Mouse (Mus musculus) macrophage (primary cell): ENCODE data around the gene Figla. TPM values are rescaled to one million over a fixed set of nuclear protein-coding genes. Genes with fewer than 3 reads are reported as not detected.
"Not testable (repeated sequence)": the region's sequence is repeated elsewhere in the genome, so short reads cannot be mapped to it uniquely, and the experiment has no call there.

Source experiments
- H3K27ac ChIP-seq: fragments of 350-480 bp; formaldehyde crosslinking; 2 replicates; pipeline ENCODE4 v1.9.0; 2021
- H3K36me3 ChIP-seq: fragments of 350-480 bp; formaldehyde crosslinking; 2 replicates; pipeline ENCODE4 v1.9.0; 2021; ENCODE audit errors: inconsistent target
- H3K4me3 ChIP-seq: fragments of 350-480 bp; formaldehyde crosslinking; 2 replicates; pipeline ENCODE4 v1.9.0; 2021; ENCODE audit errors: inconsistent target
- H3K79me2 ChIP-seq: fragments of 350-480 bp; formaldehyde crosslinking; 2 replicates; pipeline ENCODE4 v1.9.0; 2021; ENCODE audit errors: inconsistent target
- WGBS: methylation state at CpG from one replicate; pipeline ENCODE4 v1.1.7; 2026; ENCODE audit warnings: inconsistent platforms; ENCODE audit not compliant: missing documents; 5-methylcytosine and 5-hydroxymethylcytosine counted together
- polyA plus RNA-seq: library from polyadenylated mRNA; stranded (reverse); fragments of 250-400 nt; gene quantifications from 3 replicates; pipeline ENCODE4 v1.2.4, GENCODE M21; 2018; ENCODE audit warnings: inconsistent platforms

The Figla gene
- polyA plus RNA-seq, 1 experiment from 2014 or later: not detected

DNA sequence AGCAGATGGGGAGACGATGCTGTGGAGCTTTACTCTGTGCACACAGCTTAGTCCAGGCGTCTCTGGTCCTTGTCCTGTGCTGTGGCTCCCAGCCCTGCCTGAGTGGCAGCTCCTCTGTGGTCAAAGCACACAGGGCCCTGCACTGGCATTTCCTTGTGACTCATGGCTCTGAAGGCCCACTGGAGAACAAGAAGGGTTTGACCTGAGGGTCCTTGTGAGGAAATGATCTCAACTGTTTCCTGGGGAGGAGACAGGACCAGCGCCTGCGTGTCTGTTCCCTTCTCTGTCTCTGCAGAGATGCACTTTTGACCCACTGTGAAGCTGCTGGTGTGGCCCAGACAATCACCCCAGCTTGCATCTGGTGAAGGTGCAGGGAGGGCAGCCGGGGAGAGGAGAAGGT lies 1.2 kb upstream of the Figla start:
- H3K79me2 ChIP-seq, H3K27ac ChIP-seq, H3K4me3 ChIP-seq, H3K36me3 ChIP-seq: not testable (repeated sequence)
- 21% methylated on average over 2 of the region's 5 CpGs for WGBS

GRCm38 (mm10) chr6:86016793-86017350 lies 901 bp downstream of the Figla start:
- H3K4me3 ChIP-seq: no peak overlapping the region
- no peaks in the 10 kb centered on the region for H3K79me2 ChIP-seq
- H3K27ac ChIP-seq: no peak overlapping the region
- 91% methylated on average over 18 of the region's 23 CpGs for WGBS
- no peaks in the 10 kb centered on the region for H3K36me3 ChIP-seq

DNA sequence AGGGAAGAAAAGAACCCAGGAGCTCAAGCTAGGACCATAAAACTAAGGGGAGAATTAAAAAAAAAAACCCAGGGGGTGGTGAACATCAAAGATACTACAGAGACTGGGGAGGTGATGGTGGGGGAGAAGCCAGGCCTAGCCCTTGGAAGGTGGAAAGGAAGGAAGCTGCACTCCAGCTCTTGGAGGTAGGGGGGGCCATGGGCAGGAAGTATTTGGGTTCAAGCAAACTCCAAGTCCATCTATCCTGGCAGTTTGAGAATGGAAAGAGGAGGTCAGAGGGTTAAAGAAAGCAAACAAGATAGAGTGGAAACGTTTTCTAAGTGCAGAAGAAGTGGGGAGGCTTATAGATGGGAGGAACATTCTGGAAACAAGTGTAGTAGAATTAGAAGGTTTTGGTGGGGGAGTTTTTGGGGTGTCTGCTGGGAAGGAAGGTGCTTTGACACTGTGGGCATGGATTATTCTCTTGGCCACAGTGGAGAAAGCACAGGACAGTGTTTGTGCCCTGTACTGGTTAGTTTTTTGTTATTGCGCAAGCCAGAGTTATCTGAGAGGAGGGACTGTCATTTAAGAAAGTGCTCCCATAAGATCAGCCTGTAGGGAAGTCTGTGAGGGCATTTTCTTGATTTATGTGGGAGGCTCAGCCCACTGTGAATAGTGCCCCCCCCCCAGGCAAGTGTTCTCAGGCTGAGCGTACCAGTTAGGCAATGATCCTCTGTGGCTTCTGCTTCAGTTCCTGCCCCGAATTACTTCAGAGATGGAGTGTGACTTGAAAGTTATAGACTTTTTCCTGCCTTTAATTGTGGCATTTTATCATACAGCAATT lies 3.7 kb downstream of the Figla start:
- no peaks in the 10 kb centered on the region for H3K36me3 ChIP-seq
- no peaks in the 10 kb centered on the region for H3K79me2 ChIP-seq
- 24% methylated on average over 4 of the region's 4 CpGs for WGBS
- no peak overlapping the region for H3K4me3 ChIP-seq
- H3K27ac ChIP-seq: no peak overlapping the region

GRCm38 (mm10) chr6:86020948-86021347 lies 5.0 kb downstream of the Figla start:
- H3K27ac ChIP-seq: no peak overlapping the region
- WGBS: 45% methylated on average over 3 of the region's 3 CpGs
- H3K36me3 ChIP-seq: no peaks in the 10 kb centered on the region
- no peak overlapping the region for H3K4me3 ChIP-seq
- no peaks in the 10 kb centered on the region for H3K79me2 ChIP-seq

- no peak overlapping the region for H3K4me3 ChIP-seq
- no peak overlapping the region for H3K27ac ChIP-seq
- no peaks in the 10 kb centered on the region for H3K79me2 ChIP-seq
- WGBS: 78% methylated on average over 8 of the region's 8 CpGs
- H3K36me3 ChIP-seq: no peaks in the 10 kb centered on the region
Measured at GRCm38 (mm10) chr6:86026632-86027292, 10.8 kb downstream of the Figla start.

DNA sequence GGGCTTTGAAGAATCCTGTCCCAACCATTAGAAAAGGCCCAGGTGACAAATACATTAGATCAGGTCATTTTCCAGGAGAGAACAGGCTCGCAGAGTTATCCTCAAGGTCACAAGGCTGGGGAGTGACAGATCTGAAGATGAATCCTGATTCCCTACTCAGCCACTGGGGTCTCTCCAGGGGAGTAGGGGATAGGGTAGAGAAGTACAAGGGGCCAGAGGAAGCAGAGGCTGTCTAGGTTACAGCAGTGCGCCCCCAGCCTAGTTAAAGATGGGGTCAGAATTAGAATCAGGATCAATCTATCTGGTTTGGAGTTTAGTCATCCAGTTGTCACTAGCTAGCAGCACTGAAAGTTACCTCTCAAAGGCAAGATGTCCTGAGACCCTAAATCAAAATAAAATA lies 12.2 kb downstream of the Figla start:
- Histone ChIP-seq H3K36me3 (no peaks in the 10 kb centered on the region), H3K79me2 (no peaks in the 10 kb centered on the region), H3K4me3 (no peak overlapping the region), H3K27ac (no peak overlapping the region)
- WGBS: 86% methylated on average over 2 of the region's 2 CpGs

- Histone ChIP-seq H3K79me2 (no peaks in the 10 kb centered on the region), H3K27ac (no peak within 1 kb of the TSS), H3K36me3 (no peaks in the 10 kb centered on the region), H3K4me3 (no peak within 1 kb of the TSS)
- WGBS: 8% methylated on average over 56 of the region's 56 CpGs
Measured at GRCm38 (mm10) chr6:86028601-86029322, 12.8 kb downstream of the Figla start, which contains the start of gene Add2. Gene Add2 (plus strand): TSS chr6:86028681.

DNA sequence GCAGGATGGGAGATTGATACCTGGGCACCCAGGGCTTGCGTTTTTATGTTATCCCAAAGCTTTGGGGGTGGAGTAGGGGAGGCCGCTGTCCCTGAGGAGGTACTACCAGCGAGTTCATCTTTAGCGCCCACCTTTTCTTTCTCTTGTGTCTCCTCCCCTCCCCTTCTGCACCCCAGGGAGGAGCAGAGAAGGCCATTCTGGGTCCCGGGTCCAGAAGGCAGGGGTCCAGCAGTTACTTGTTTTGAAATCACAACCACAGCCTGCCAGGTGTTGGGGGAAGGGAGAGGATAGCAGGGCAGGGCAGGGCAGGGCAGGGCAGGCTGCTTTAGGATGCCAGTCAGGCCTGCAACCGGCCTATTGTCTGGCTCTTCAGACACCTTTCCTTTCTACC lies 13.3 kb downstream of the Figla start:
- Histone ChIP-seq H3K36me3 (no peaks in the 10 kb centered on the region), H3K79me2 (no peaks in the 10 kb centered on the region), H3K4me3 (no peak overlapping the region), H3K27ac (no peak overlapping the region)
- 25% methylated on average over 6 of the region's 6 CpGs for WGBS

DNA sequence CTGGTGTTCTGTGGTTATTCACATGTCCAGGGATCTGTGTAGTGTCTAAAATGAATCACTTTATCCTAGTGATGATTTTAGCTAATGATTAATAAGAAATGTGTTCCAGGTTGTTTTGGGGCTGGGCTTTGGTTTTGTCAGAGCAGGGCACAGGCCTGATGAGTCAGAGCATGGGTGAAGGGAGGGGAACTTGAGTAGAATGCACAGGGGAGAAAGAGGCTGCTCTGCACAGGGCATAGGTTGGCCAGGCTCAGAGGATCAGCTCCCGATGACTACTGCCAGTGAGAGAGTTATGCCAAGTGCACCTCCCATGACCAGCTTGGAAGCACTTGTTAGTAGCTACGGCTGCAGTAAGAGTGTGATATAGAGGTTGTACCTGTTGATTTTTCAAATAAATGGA lies 15.6 kb downstream of the Figla start:
- H3K4me3 ChIP-seq: no peak overlapping the region
- WGBS: 91% methylated on average over 2 of the region's 2 CpGs

GRCm38 (mm10) chr6:86033635-86034034 lies 17.7 kb downstream of the Figla start:
- no peak overlapping the region for H3K4me3 ChIP-seq
- no peak overlapping the region for H3K27ac ChIP-seq
- H3K36me3 ChIP-seq: no peaks in the 10 kb centered on the region
- no peaks in the 10 kb centered on the region for H3K79me2 ChIP-seq
- WGBS: 77% methylated on average over 1 of the region's 1 CpGs

More for the DNA sequence above, 15.6 kb downstream of the Figla start:
- H3K36me3 ChIP-seq: no peaks in the 10 kb centered on the region
- no peaks in the 10 kb centered on the region for H3K79me2 ChIP-seq
- H3K27ac ChIP-seq: no peak overlapping the region

GRCm38 (mm10) chr6:86038901-86039300 lies 22.9 kb downstream of the Figla start:
- Histone ChIP-seq H3K27ac (no peak overlapping the region), H3K79me2 (no peaks in the 10 kb centered on the region), H3K36me3 (no peaks in the 10 kb centered on the region), H3K4me3 (no peak overlapping the region)
- 43% methylated on average over 2 of the region's 2 CpGs for WGBS

DNA sequence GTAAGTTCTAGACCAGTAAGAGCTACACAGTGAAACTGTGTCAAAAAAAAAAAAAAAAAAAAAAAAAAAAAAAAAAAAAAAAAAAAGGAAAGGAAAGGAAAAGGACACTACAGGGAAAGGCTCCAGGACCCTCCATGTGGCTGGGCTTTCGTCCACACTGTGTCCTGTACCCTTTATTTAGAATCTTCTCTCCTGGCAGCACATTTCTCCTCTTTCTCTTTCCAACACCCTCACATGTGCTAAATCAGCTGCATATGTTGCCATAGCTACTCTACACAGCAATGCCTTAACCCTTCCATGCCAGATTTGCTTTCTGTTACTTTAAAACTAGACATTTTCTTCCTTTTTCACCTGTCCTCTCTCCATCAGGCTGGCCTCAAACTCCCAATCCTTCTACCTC lies 24.2 kb downstream of the Figla start:
- Histone ChIP-seq H3K27ac (no peak overlapping the region), H3K4me3 (no peak overlapping the region)
- WGBS: 100% methylated on average over 1 of the region's 1 CpGs

DNA sequence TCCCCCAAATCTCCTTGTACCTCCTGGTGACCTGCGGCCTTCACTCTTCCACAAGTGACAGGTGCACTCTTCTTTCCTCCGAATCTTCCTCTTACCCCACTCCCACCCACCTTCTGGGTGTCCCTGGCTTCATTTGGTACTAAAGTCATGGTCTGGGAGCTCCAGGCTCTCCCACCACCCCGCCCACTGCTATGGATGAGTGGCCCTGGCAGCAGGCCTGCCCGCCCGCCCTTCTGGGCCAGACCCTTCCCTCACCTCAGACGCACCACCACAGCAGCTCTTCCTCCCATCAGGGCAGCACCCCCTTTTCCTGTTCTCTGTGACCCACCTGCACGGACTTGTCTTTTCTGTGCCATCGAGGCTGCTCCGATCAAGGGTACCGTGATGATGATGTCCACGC lies 31.5 kb downstream of the Figla start:
- Histone ChIP-seq H3K36me3 (no peaks in the 10 kb centered on the region), H3K79me2 (no peaks in the 10 kb centered on the region), H3K4me3 (no peak overlapping the region), H3K27ac (no peak overlapping the region)
- WGBS: 95% methylated on average over 11 of the region's 11 CpGs

More for the DNA sequence above, 24.2 kb downstream of the Figla start:
- H3K79me2 ChIP-seq: no peaks in the 10 kb centered on the region
- no peaks in the 10 kb centered on the region for H3K36me3 ChIP-seq

DNA sequence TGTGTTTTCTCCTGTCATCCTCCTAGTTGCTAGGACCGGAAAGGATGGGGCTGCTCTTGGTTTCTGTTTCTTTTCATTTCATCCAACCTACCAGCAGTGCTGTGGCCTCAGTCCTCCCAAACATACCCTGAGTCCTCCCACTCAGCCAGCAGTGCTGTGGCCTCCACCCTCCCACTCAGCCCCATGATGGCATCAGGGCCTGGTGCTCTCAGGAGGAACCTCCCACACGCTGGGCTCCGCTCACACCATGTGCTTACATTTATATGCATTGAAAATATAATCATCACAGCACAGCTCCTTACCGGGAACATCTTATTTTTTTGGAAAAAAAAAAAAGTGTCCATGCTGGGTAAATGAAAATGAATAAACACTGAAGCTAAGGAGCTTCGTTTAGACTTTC lies 32.5 kb downstream of the Figla start:
- WGBS: 83% methylated on average over 5 of the region's 5 CpGs
- H3K36me3 ChIP-seq: no peaks in the 10 kb centered on the region
- no peak overlapping the region for H3K4me3 ChIP-seq
- H3K79me2 ChIP-seq: no peaks in the 10 kb centered on the region
- no peak overlapping the region for H3K27ac ChIP-seq
